Mouse (Mus musculus) G1E (cell line): ENCODE results near the gene Alg14. TPM values are rescaled to one million over a fixed set of nuclear protein-coding genes. Genes with fewer than 3 reads are reported as not detected.

ENCODE experiments used
- ATAC-seq: 2 replicates; pipeline ENCODE4 v1.8.0; 2016; ENCODE audit warnings: mild to moderate bottlenecking; ENCODE audit not compliant: insufficient number of reproducible peaks, poor library complexity, low FRiP score, severe bottlenecking; ENCODE audit errors: extremely low read depth
- DNase-seq: peaks from one replicate; pipeline ENCODE4 v3.0.0; 2012; ENCODE audit warnings: low spot score
- H3K27me3 ChIP-seq: 2 replicates; pipeline ENCODE4 v1.6.1; 2012; ENCODE audit warnings: mild to moderate bottlenecking, low read length, inconsistent platforms; ENCODE audit not compliant: insufficient read depth
- H3K36me3 ChIP-seq: replicated peaks from 2 replicates; pipeline ENCODE3; 2012; ENCODE audit warnings: mild to moderate bottlenecking, inconsistent platforms
- H3K4me1 ChIP-seq: 2 replicates; pipeline ENCODE4 v1.6.1; 2012; ENCODE audit warnings: low read depth, low read length, inconsistent platforms, mixed read lengths; ENCODE audit not compliant: insufficient read depth
- H3K4me3 ChIP-seq: 2 replicates; pipeline ENCODE4 v1.5.1; 2012; ENCODE audit warnings: low read depth, mild to moderate bottlenecking, inconsistent platforms, low read length, moderate library complexity, mixed read lengths
- H3K9me3 ChIP-seq: replicated peaks from 2 replicates; pipeline ENCODE4 v1.6.1; 2012; ENCODE audit warnings: inconsistent platforms
- CTCF ChIP-seq: IDR thresholded peaks from 2 replicates; pipeline ENCODE4 v1.5.1; 2012; ENCODE audit warnings: low read depth, low read length, inconsistent platforms, mixed read lengths
- GATA1 ChIP-seq: IDR thresholded peaks from 2 replicates; pipeline ENCODE4 v1.6.1; 2012; ENCODE audit warnings: borderline replicate concordance, low read length, inconsistent platforms, mixed read lengths
- GATA2 ChIP-seq: IDR thresholded peaks from 2 replicates; pipeline ENCODE4 v1.6.1; 2012; ENCODE audit warnings: low read depth, low read length, inconsistent platforms, borderline replicate concordance
- POLR2AphosphoS5 ChIP-seq: IDR thresholded peaks from 2 replicates; pipeline ENCODE4 v1.6.1; 2012; ENCODE audit warnings: low read depth, low read length, inconsistent platforms; ENCODE audit not compliant: insufficient replicate concordance
- TAL1 ChIP-seq: conservative IDR thresholded peaks from 2 replicates; pipeline ENCODE4 v1.6.1; 2012; ENCODE audit warnings: low read depth, low read length, inconsistent platforms, mixed read lengths
- polyA plus RNA-seq: library from polyadenylated mRNA; stranded (reverse); fragments of >175 nt; gene quantifications from 2 replicates; pipeline ENCODE4 v1.2.3, GENCODE M21; 2012
- total RNA-seq, 2 experiments: library from RNA; stranded (forward) in 1 of 2; stranded (reverse) in 1 of 2; fragments of 200-1000 nt in 1 of 2; fragments of >200 nt in 1 of 2; fragmentation: Nextera tagmentation in 1 of 2; gene quantifications; 2 replicates each; pipeline ENCODE4 v1.2.3; 2014 to 2017

Alg14 gene
- total and polyA plus RNA-seq, 3 experiments, result 3.5 to 29.9 (median 9.2) TPM

DNA sequence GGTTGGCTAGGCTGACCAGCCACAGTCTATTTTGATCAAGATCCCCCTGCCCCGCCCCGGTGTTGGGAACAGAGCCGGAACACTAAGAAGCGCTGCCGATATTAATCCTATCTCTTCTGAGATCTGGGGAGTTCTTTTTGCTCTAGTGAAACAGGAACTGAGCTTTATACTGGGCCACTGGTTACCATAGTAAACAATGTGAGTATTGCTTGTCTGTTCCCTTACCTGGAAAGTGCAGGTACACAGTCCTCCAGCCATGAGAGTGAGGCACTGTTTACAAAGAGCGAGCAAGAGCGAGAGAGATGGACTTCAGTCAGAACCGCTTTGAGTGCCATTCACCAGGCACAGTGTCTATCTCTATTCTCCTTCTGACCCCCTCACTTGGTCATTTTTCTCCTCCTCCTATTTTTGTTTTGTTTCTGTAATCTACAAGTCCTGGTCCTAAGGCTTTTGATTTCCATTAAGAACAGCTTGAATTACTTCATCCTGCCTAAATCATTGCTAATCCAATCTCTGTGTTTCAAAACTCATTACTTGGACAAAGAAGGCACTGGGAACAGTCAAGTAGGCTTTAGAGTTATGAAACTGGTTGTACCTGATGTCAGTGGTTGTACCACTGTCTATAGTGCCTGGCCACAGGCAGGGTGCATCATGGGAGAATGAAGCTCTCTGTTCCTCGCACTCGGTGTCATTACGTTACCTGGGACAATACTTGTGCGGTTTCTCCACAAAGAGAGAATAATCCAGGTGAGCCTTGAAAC, 55.1 kb downstream of the Alg14 start:
- H3K4me3 ChIP-seq, result no peak overlapping the region
- DNase-seq, result no peak
- H3K36me3 ChIP-seq, result peaks cover 36% of the 10 kb centered on the region
- no peaks in the 10 kb centered on the region for H3K9me3 ChIP-seq
- peaks cover 6% of the 10 kb centered on the region; the same call in 1 of the 2 replicates for H3K4me1 ChIP-seq
- ATAC-seq, result no peak
- no peaks in the 10 kb centered on the region for H3K27me3 ChIP-seq
- no peak for TF ChIP-seq GATA1

DNA sequence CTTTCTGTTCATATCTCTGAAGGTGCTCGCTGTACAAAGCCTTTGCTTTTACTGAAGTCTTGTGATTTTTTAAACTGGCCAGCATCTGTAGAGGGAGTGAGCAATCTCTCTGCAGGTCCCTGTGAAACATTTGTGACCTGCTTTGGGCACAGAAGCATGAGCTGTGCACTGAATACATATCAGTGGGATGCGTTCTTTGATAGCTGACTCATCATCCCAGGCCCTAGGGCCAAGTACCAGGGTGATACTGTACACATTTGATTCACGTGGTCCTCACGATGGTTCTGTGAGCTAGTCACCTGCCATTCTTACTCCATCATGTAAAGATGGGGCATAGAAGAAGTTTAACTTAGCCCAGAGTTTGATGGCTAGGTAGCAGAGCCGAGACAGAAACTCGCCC, 57.2 kb downstream of the Alg14 start:
- TF ChIP-seq CTCF (no peak), TAL1 (no peak), GATA2 (no peak), GATA1 (no peak), POLR2AphosphoS5 (no peak)
- peaks cover 27% of the 10 kb centered on the region for H3K36me3 ChIP-seq
- H3K4me1 ChIP-seq, result peaks cover 6% of the 10 kb centered on the region; the same call in 1 of the 2 replicates
- H3K27me3 ChIP-seq, result no peaks in the 10 kb centered on the region
- ATAC-seq, result no peak
- no peak for DNase-seq
- no peaks in the 10 kb centered on the region for H3K9me3 ChIP-seq
- no peak overlapping the region for H3K4me3 ChIP-seq

GRCm38 (mm10) chr3:121349334-121350169, 58.0 kb downstream of the Alg14 start:
- no peaks in the 10 kb centered on the region for H3K9me3 ChIP-seq
- H3K4me3 ChIP-seq, result no peak overlapping the region
- DNase-seq (no peak), ATAC-seq (no peak)
- peaks cover 30% of the 10 kb centered on the region for H3K36me3 ChIP-seq
- peaks cover 6% of the 10 kb centered on the region; the same call in 1 of the 2 replicates for H3K4me1 ChIP-seq
- no peaks in the 10 kb centered on the region for H3K27me3 ChIP-seq
- no peak for TF ChIP-seq TAL1

DNA sequence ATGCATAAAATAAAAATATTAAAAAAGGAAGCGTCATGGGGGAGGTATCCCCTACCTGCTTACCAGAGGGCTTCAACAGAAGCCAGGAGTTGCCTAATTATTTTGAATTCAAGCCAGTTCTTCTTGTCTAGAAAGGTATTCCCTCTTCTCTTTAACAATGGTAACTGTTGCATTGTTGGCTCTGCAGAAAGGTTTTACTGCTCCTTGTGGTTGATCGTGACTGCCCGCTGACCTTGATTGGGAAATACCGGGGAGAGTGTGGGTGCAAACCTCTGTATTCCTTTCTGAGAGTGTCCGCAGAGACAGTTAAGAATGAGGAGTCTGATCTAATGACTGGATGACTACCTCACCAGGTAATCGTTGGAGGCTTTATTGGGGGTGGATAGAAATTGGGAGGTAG, 59.7 kb downstream of the Alg14 start:
- DNase-seq (no peak), ATAC-seq (no peak)
- no peaks in the 10 kb centered on the region for H3K9me3 ChIP-seq
- TF ChIP-seq CTCF (no peak), GATA2 (no peak), GATA1 (no peak), POLR2AphosphoS5 (no peak), TAL1 (no peak)
- no peaks in the 10 kb centered on the region for H3K27me3 ChIP-seq
- peaks cover 43% of the 10 kb centered on the region for H3K36me3 ChIP-seq
- H3K4me3 ChIP-seq, result no peak overlapping the region
- no peaks in the 10 kb centered on the region for H3K4me1 ChIP-seq

DNA sequence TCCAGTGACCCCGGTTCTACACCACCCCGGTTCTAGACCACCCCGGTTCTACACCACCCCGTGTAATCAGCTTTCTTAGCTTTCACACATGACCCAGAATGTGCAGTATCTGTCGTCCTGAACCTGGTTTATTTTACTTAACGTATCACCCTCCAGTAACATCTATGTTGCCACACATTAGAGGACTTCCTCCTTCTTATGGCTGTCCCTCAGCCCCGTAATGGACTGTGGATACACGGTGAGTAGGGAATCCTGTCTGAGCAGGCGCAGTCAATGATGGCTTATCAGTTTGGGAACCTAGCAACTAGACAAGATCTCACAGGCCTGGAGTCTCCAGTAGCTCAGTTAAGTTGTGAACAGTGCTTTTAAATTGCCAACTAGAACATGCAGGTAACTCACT, 62.7 kb downstream of the Alg14 start:
- ATAC-seq, result no peak

DNA sequence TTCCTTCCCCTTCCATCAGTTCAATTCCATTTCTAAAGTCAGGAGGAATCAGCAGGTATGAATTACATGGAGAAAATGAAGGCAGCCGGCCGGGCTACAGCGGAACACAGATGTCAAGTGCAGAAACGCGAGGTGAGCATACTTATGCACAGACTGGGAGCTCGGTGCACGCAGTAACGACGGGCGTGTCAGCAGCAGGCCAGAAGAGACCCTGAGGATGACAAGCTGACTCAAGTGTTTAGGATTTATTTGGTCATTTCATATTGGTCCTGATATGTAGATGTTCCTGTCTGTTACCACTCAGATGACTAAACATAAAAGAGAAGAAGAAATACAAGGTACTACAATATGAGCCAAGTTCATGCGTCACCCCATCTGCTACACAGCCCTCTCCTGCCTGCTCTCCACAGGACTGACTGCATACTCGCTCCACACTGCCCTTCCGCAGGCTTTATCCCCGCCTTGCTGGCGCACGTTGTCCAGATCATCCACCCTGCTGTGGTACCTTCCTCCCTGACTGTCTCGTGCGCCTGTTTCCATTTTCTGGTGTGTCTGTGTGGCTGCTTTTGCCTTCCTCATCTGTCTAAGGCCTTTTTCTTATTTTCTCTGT, 63.4 kb downstream of the Alg14 start:
- no peaks in the 10 kb centered on the region for H3K9me3 ChIP-seq
- DNase-seq (no peak), ATAC-seq (no peak)
- peaks cover 27% of the 10 kb centered on the region for H3K36me3 ChIP-seq
- H3K4me1 ChIP-seq, result no peaks in the 10 kb centered on the region; the same call in 1 of the 2 replicates
- TF ChIP-seq GATA1 (no peak), GATA2 (no peak), POLR2AphosphoS5 (no peak), TAL1 (no peak), CTCF (no peak)
- no peaks in the 10 kb centered on the region for H3K27me3 ChIP-seq
- no peak overlapping the region for H3K4me3 ChIP-seq

More for the DNA sequence above, 62.7 kb downstream of the Alg14 start:
- no peaks in the 10 kb centered on the region for H3K9me3 ChIP-seq
- no peak for DNase-seq
- no peaks in the 10 kb centered on the region for H3K27me3 ChIP-seq
- H3K36me3 ChIP-seq, result peaks cover 32% of the 10 kb centered on the region
- H3K4me1 ChIP-seq, result no peaks in the 10 kb centered on the region; the same call in 1 of the 2 replicates
- no peak overlapping the region for H3K4me3 ChIP-seq
- TF ChIP-seq CTCF, result no peak
- no peak for TF ChIP-seq POLR2AphosphoS5
- no peak for TF ChIP-seq GATA1
- no peak for TF ChIP-seq TAL1
- no peak for TF ChIP-seq GATA2
